Mouse (Mus musculus): Measurements from ENCODE around the gene Hist3h2ba.

GRCm38 (mm10) chr11:58980381-58980990, 31.8 kb downstream of the Hist3h2ba start:
- no peak for TF ChIP-seq CTCF (IDR thresholded peaks at IDR 0.05 in 2 of 3, conservative IDR thresholded peaks at IDR 0.05 in 1 of 3; ENCODE audit: control insufficient read depth in 1 of 3, insufficient read depth in 1 of 3, low read depth in 2 of 3, low read length in 3 of 3, poor library complexity in 1 of 3, severe bottlenecking in 1 of 3)
- TF ChIP-seq TBP (IDR thresholded peaks at IDR 0.05; ENCODE audit: low read depth, low read length), result no peak
- TF ChIP-seq KAT2A (conservative IDR thresholded peaks at IDR 0.05; ENCODE audit: low read depth, low read length), result no peak
- TF ChIP-seq POLR2A (IDR thresholded peaks at IDR 0.05; ENCODE audit: control insufficient read depth in 1 of 2, insufficient read depth in 1 of 2, low read depth in 1 of 2, low read length in 2 of 2, poor library complexity in 1 of 2), result no peak
- no peak for TF ChIP-seq EP300 (IDR thresholded peaks at IDR 0.05; ENCODE audit: low read depth in 1 of 2, low read length in 2 of 2)
- no peak for TF ChIP-seq ZMIZ1 (IDR thresholded peaks at IDR 0.05; ENCODE audit: low read depth, low read length)

All from MEL (cell line).